Mouse (Mus musculus): ENCODE data around the gene Spaca4. TPM values are rescaled to one million over a fixed set of nuclear protein-coding genes. Genes with fewer than 3 reads are reported as not detected.

The Spaca4 gene
- total and polyA plus RNA-seq, 3 experiments, result not detected

DNA sequence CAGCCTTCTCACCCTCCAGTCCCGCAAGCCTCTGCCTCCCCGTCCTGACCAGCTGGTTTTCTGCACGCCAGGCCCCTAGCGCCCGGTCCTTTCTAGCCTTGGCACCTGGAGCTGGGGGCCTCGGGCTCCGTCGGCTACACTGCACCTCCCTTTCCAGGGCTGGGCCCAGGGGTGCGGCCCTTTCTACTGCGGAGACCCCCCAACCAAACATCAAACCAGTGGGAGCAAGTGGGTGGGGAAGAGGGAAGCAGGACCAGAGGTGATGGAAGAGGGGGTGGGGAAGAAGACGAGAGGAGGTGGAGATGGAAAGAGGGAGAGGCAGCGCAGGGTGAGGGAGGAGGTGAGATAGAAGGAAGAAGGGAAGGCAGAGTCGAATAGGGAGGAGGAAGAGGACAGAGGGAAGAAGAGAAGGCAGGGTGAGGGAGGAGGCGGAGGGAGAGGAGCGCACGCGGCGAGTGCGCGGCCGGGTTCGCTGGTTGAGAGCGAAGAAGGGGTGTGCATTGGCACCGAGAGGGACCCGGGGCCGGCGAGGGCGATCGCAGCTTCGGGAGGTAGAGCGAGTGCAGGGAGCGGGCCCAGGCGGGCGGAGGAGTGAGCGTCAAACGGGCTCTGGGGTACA lies 26.0 kb downstream of the Spaca4 start, which contains the start of gene Car11:
TSS of gene Car11 (plus strand) at position 321 of the 619 bp plus-strand sequence.
- DNase-seq, result peak; percentile 45

DNA sequence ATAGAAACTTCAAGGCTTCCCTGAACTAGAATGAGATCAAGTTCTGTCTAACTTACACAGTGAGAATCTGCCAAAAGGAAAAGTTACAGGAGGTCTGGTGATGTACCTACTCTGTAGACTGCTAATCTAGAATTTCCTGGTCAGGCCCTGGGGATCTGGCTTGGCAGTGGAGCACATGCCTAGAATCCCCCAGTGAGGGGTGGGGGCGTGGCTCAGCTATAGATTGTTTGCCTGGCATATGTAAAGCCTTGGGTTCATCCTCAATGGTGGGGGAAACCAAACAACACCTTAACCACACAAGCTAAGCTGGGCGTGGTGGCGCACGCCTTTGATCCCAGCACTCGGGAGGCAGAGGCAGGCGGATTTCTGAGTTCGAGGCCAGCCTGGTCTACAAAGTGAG lies 27.7 kb downstream of the Spaca4 start:
- DNase-seq, result no peak

DNA sequence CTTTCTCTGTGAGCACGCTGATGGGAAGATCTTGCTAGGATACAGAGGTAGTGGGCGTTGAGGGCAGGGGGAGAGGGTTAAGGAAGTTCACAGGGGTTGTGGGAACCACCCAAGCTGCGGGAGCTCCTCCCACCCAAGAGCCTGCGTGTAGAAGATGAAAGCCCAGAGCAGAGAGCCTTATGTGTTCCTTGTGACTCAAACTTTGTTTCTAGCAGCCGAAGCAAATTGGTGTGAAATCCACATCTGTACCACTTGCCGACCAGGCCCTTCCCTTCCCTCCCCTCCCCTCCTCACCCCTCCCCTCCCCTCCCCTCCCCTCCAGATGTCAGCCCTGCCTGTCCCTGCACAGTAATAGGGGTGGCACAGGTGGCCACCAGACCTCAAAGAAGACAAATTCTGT lies 30.5 kb downstream of the Spaca4 start:
- no peak for DNase-seq

- DNase-seq, result no peak
Measured at GRCm38 (mm10) chr7:45693921-45694591, 31.6 kb downstream of the Spaca4 start, which contains the start of gene Sec1. Gene Sec1 (minus strand): TSS chr7:45694402.

DNA sequence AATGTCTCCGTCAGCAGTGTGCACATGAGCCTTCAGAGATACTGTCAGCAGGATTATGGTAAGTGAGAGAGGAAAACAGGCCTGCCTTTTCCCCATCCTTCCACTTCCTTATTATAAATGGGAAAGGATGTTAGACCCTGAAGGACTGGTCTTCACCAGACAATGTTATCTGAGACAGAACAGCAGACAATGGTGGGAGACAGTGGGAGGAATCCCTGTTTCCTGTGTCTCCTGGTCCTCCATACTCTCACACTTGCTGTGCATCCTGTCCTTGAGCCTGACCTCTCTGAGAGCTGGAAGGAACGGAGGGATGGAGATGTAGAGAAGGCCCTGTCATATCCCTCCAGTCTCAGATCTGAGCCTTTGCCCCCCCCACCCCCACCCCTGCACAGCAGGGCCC lies 33.2 kb downstream of the Spaca4 start:
- no peak for DNase-seq

- DNase-seq, result peak; percentile 40
Measured at GRCm38 (mm10) chr7:45689800-45690199, 35.8 kb downstream of the Spaca4 start.

- no peak for DNase-seq
Measured at GRCm38 (mm10) chr7:45689099-45689498, 36.5 kb downstream of the Spaca4 start.

DNA sequence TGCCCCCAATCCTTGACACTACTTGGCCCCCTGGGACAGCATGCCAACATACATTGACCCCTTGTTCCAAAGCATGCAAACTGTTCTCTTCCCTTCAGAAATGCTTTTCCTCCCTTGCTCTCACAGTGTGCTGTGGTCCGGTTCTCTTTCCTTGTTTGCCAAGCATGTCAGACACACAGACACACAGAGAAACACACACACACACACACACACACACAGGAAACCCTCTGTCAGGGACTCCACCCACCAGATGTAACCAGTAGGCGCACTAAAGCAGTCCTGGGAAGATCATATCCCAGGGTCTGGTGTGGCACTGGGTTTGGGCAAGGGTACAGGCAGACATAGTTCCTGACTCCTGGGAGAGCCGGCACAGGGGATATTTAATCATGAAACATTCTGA lies 38.8 kb downstream of the Spaca4 start:
- no peak for DNase-seq

GRCm38 (mm10) chr7:45685811-45686210 lies 39.8 kb downstream of the Spaca4 start:
- DNase-seq, result no peak

DNA sequence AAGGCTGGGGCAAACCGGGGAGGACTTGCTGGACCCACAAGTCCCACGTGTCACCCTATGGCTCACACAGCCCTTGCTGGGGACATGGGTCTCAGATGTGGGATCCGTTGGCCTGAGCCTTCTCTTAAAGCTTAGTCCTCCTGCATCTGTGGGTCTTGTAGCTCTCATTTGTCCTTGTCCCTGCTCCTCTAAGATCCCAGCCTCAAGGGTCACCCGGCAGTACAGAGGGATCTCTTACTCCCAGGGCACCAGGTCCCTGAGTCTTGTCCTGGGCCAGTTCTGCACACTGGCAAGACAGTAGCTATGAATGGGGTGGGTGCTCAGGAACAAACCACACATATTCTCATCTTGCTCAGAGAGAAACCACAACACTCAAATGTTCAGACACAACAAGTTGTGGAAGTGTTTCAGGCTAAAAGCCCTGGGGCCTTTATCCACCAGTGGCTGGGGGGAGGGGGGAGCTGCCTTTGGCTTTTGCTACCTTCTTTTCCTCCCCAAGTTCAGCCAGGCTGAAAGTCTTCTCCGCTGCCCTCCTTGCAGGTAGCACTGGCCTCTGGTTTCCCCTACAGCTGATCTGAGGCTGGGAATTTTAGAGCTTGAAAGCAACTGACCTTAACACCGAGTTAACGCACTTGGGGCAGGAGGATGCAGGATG lies 42.1 kb downstream of the Spaca4 start, which contains the start of gene Ntn5:
TSS of gene Ntn5 (plus strand) at position 627 of the 655 bp plus-strand sequence.
- DNase-seq, result no peak

DNA sequence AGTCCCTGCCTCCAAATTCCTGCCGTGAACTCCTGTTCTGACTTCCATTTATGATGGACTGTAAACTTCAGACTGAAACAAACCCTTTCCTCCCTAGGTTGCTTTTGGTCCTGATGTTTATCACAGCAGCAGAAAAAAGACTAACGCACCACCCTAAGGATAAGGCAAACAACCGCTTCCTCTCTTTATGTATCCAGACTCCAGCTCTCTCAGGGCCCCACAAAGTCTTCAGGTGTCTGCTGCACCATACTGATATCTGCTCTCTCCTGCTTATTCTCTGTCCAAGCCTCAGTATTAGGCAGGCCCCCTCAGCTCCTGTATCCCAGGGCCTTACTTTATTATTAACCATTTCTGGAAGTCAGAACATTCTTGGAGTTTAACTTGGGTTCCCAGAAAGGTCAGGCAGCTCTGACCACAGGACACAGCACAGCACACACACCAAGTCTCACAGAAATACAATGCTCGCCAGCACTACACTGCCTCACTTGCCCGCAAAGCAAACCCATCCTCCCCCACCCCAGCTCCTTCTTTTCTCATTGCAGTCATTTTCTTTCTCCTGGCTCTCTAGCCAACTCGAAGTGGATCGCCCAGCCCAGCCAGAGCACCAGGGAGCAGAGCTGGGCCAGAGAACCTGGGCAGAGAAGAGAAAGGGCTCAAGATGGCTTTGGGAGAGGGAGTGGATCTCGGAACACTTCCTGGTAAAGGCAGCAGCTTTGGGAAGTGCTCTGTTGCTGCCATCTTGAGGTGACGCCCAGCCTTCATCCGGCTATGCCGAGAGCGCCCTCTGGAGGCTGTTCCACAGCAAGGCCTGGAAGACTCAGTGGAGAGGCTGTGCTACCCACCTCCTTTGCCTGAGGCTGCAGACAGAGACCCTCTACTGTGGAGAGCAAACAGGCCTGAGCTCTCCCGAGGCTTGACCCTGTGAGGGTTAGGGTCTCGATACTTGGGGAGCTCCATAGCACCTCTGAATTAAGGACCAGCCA lies 43.2 kb downstream of the Spaca4 start:
- peak; percentile 87 for DNase-seq

DNA sequence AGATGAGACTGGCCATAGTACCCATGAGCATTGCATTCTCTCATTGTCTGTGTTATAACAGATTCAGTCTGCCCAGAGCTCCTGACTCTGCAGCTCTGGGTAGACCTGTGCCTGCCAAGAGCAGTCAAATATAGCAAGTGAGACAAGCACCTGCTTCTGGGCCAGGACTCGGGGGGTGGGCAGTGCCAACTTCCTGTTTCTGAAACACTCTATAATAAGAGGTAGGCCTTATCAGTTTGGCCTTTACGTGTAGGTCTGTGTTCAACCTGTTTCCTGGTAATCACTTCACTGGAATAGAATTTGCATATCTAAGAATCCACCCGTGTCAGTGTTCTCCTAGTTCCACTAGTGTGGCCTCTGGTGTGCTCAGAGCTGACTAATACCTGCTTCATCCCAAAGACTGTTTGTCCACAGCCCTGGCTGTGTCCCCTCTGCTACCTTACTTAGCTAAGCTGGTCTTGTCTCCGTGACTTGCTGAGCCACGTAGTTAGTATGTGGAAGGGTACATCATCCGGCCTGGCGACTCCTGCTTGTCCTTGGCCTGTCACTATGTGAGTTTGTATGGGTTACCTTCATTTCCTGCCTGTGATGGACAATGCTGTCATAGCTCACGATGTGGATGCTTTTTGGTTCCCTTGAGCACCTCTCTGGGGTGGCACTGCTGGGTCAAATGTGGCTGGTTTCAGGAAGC lies 44.4 kb downstream of the Spaca4 start:
- no peak for DNase-seq

- peak; percentile 81 for DNase-seq
Measured at GRCm38 (mm10) chr7:45679966-45680621, 45.5 kb downstream of the Spaca4 start.

GRCm38 (mm10) chr7:45678513-45678912 lies 47.1 kb downstream of the Spaca4 start:
- peak; percentile 85 for DNase-seq

- DNase-seq, result no peak
Measured at GRCm38 (mm10) chr7:45677627-45678295, 47.9 kb downstream of the Spaca4 start.

Other genes with a start within 250 kb of the Spaca4 start
Only the 30 nearest of the 32 such genes appear.
- 10 to 100 TPM; 55.4 to 71.1 TPM for gene Dhdh, start 237.0 kb downstream of the Spaca4 start, total RNA-seq (2021)
- 17.6 and 21.4 TPM in 2 replicates for gene Dhdh, start 237.0 kb downstream of the Spaca4 start, polyA plus RNA-seq (2012; rRNA removed)
- gene Nucb1, start 215.4 kb downstream of the Spaca4 start, total RNA-seq (2021), result 100 to 1,000 TPM; 280 to 286 TPM
- 594 and 643 TPM in 2 replicates for gene Nucb1, start 215.4 kb downstream of the Spaca4 start, polyA plus RNA-seq (2012; rRNA removed)
- gene Ppp1r15a, start 199.5 kb downstream of the Spaca4 start, total RNA-seq (2021), result 10 to 100 TPM; 49.0 to 57.8 TPM
- gene Ppp1r15a, start 199.5 kb downstream of the Spaca4 start, polyA plus RNA-seq (2012; rRNA removed), result 49.5 and 49.7 TPM in 2 replicates
- 1 to 10 TPM; 3.0 to 5.9 TPM for gene Plekha4, start 199.5 kb downstream of the Spaca4 start, total RNA-seq (2021)
- gene Plekha4, start 199.5 kb downstream of the Spaca4 start, polyA plus RNA-seq (2012; rRNA removed), result 9.8 and 15.6 TPM in 2 replicates
- gene Hsd17b14, start 170.9 kb downstream of the Spaca4 start, total RNA-seq (2021), result 1 to 10 TPM; 2.3 TPM
- gene Hsd17b14, start 170.9 kb downstream of the Spaca4 start, polyA plus RNA-seq (2012; rRNA removed), result 1.5 and 2.3 TPM in 2 replicates
- gene Bcat2, start 155.7 kb downstream of the Spaca4 start, total RNA-seq (2021), result 100 to 1,000 TPM; 213 to 292 TPM
- gene Bcat2, start 155.7 kb downstream of the Spaca4 start, polyA plus RNA-seq (2012; rRNA removed), result 166 and 170 TPM in 2 replicates
- gene Fgf21, start 110.3 kb downstream of the Spaca4 start, total RNA-seq (2021), result not detected
- gene Fgf21, start 110.3 kb downstream of the Spaca4 start, polyA plus RNA-seq (2012; rRNA removed), result 0.15 and 0.16 TPM in 2 replicates
- not detected for gene Fut1, start 108.5 kb downstream of the Spaca4 start, total RNA-seq (2021)
- not detected in 2 replicates for gene Fut1, start 108.5 kb downstream of the Spaca4 start, polyA plus RNA-seq (2012; rRNA removed)
- under 1 TPM; 0.28 to 0.29 TPM for gene Izumo1, start 104.0 kb downstream of the Spaca4 start, total RNA-seq (2021)
- gene Izumo1, start 104.0 kb downstream of the Spaca4 start, polyA plus RNA-seq (2012; rRNA removed), result 0.65 and 0.89 TPM in 2 replicates
- 10 to 100 TPM; 13.5 to 20.6 TPM for gene Rasip1, start 98.3 kb downstream of the Spaca4 start, total RNA-seq (2021)
- gene Rasip1, start 98.3 kb downstream of the Spaca4 start, polyA plus RNA-seq (2012; rRNA removed), result 42.9 and 56.4 TPM in 2 replicates
- 1 to 10 TPM; 3.0 to 5.8 TPM for gene Mamstr, start 85.8 kb downstream of the Spaca4 start, total RNA-seq (2021)
- gene Mamstr, start 85.8 kb downstream of the Spaca4 start, polyA plus RNA-seq (2012; rRNA removed), result 5.1 and 5.8 TPM in 2 replicates
- under 1 TPM in 1 of 2 experiments, not detected in 1; 0.09 TPM for gene Fut2, start 59.4 kb downstream of the Spaca4 start, total RNA-seq (2021)
- not detected in 2 replicates for gene Fut2, start 59.4 kb downstream of the Spaca4 start, polyA plus RNA-seq (2012; rRNA removed)
- gene Ntn5, start 41.8 kb downstream of the Spaca4 start, total RNA-seq (2021), result under 1 TPM in 1 of 2 experiments, not detected in 1; 0.31 TPM
- 0.40 and 0.86 TPM in 2 replicates for gene Ntn5, start 41.8 kb downstream of the Spaca4 start, polyA plus RNA-seq (2012; rRNA removed)
- gene Sec1, start 31.4 kb downstream of the Spaca4 start, total RNA-seq (2021), result under 1 TPM; 0.29 to 0.41 TPM
- 0.57 and 0.58 TPM in 2 replicates for gene Sec1, start 31.4 kb downstream of the Spaca4 start, polyA plus RNA-seq (2012; rRNA removed)
- gene Car11, start 26.0 kb downstream of the Spaca4 start, total RNA-seq (2021), result 10 to 100 TPM; 10.9 to 18.6 TPM
- 30.0 and 38.2 TPM in 2 replicates for gene Car11, start 26.0 kb downstream of the Spaca4 start, polyA plus RNA-seq (2012; rRNA removed)
- 100 to 1,000 TPM in 1 of 2 experiments, 10 to 100 TPM in 1; 54.3 to 225 TPM for gene Dbp, start 20.7 kb downstream of the Spaca4 start, total RNA-seq (2021)
- gene Dbp, start 20.7 kb downstream of the Spaca4 start, polyA plus RNA-seq (2012; rRNA removed), result 569 and 796 TPM in 2 replicates
- gene Rpl18, start 10.4 kb downstream of the Spaca4 start, total RNA-seq (2021), result 1,000 to 10,000 TPM in 1 of 2 experiments, 100 to 1,000 TPM in 1; 972 to 1,050 TPM
- gene Rpl18, start 10.4 kb downstream of the Spaca4 start, polyA plus RNA-seq (2012; rRNA removed), result 1,143 and 1,258 TPM in 2 replicates
- gene Sphk2, start 7.8 kb downstream of the Spaca4 start, total RNA-seq (2021), result 10 to 100 TPM; 38.9 to 39.5 TPM
- 90.9 and 92.5 TPM in 2 replicates for gene Sphk2, start 7.8 kb downstream of the Spaca4 start, polyA plus RNA-seq (2012; rRNA removed)
- under 1 TPM; 0.72 to 0.86 TPM for gene Fam83e, start 4.6 kb downstream of the Spaca4 start, total RNA-seq (2021)
- 0.86 and 2.0 TPM in 2 replicates for gene Fam83e, start 4.6 kb downstream of the Spaca4 start, polyA plus RNA-seq (2012; rRNA removed)
- gene Lmtk3, start 57.9 kb upstream of the Spaca4 start, total RNA-seq (2021), result 1 to 10 TPM; 6.2 to 8.6 TPM
- 38.0 and 61.3 TPM in 2 replicates for gene Lmtk3, start 57.9 kb upstream of the Spaca4 start, polyA plus RNA-seq (2012; rRNA removed)
- 1 to 10 TPM in 1 of 2 experiments, under 1 TPM in 1; 0.49 to 2.0 TPM for gene Sult2b1, start 58.9 kb upstream of the Spaca4 start, total RNA-seq (2021)
- gene Sult2b1, start 58.9 kb upstream of the Spaca4 start, polyA plus RNA-seq (2012; rRNA removed), result 1.6 and 2.9 TPM in 2 replicates
- 100 to 1,000 TPM; 127 to 129 TPM for gene Cyth2, start 88.8 kb upstream of the Spaca4 start, total RNA-seq (2021)
- 147 and 170 TPM in 2 replicates for gene Cyth2, start 88.8 kb upstream of the Spaca4 start, polyA plus RNA-seq (2012; rRNA removed)
- under 1 TPM in 1 of 2 experiments, not detected in 1; 0.20 TPM for gene Kcnj14, start 99.0 kb upstream of the Spaca4 start, total RNA-seq (2021)
- 0.70 and 1.8 TPM in 2 replicates for gene Kcnj14, start 99.0 kb upstream of the Spaca4 start, polyA plus RNA-seq (2012; rRNA removed)
- gene Grwd1, start 105.1 kb upstream of the Spaca4 start, total RNA-seq (2021), result 10 to 100 TPM; 26.9 to 30.1 TPM
- gene Grwd1, start 105.1 kb upstream of the Spaca4 start, polyA plus RNA-seq (2012; rRNA removed), result 22.1 and 27.4 TPM in 2 replicates
- 100 to 1,000 TPM; 128 to 147 TPM for gene Kdelr1, start 147.0 kb upstream of the Spaca4 start, total RNA-seq (2021)
- gene Kdelr1, start 147.0 kb upstream of the Spaca4 start, polyA plus RNA-seq (2012; rRNA removed), result 235 and 251 TPM in 2 replicates
- under 1 TPM; 0.40 to 0.97 TPM for gene Grin2d, start 152.6 kb upstream of the Spaca4 start, total RNA-seq (2021)
- gene Grin2d, start 152.6 kb upstream of the Spaca4 start, polyA plus RNA-seq (2012; rRNA removed), result 4.0 and 4.2 TPM in 2 replicates
- not detected for gene Syngr4, start 170.9 kb upstream of the Spaca4 start, total RNA-seq (2021)
- 0.90 and 0.98 TPM in 2 replicates for gene Syngr4, start 170.9 kb upstream of the Spaca4 start, polyA plus RNA-seq (2012; rRNA removed)
- gene Tmem143, start 171.1 kb upstream of the Spaca4 start, total RNA-seq (2021), result 10 to 100 TPM; 60.8 to 65.3 TPM
- gene Tmem143, start 171.1 kb upstream of the Spaca4 start, polyA plus RNA-seq (2012; rRNA removed), result 173 and 207 TPM in 2 replicates
- 100 to 1,000 TPM; 327 to 620 TPM for gene Emp3, start 195.6 kb upstream of the Spaca4 start, total RNA-seq (2021)
- 855 and 1,123 TPM in 2 replicates for gene Emp3, start 195.6 kb upstream of the Spaca4 start, polyA plus RNA-seq (2012; rRNA removed)
- gene Ccdc114, start 198.3 kb upstream of the Spaca4 start, total RNA-seq (2021), result 10 to 100 TPM; 13.3 to 68.3 TPM
- 19.2 and 23.9 TPM in 2 replicates for gene Ccdc114, start 198.3 kb upstream of the Spaca4 start, polyA plus RNA-seq (2012; rRNA removed)

Measured in adrenal gland, adult 2 months (tissue).